Mouse (Mus musculus) cerebellum, adult 18-20 months (tissue): ENCODE results near the gene Tmem201.

Experiments
- DNase-seq, 2 experiments: peaks; one replicate each; pipeline ENCODE4 v3.0.0; 2021

The Tmem201 gene

GRCm38 (mm10) chr4:149714542-149714941 lies 23.3 kb downstream of the Tmem201 start:
- no peak for DNase-seq

GRCm38 (mm10) chr4:149711955-149712354 lies 25.9 kb downstream of the Tmem201 start:
- peak in 1 of 2 experiments; percentile 67 for DNase-seq

- no peak for DNase-seq
These were observed 26.4 kb downstream of the Tmem201 start for GRCm38 (mm10) chr4:149711485-149711884.

- peak in 1 of 2 experiments; percentile 32 for DNase-seq
These were observed 27.3 kb downstream of the Tmem201 start for GRCm38 (mm10) chr4:149710510-149710909.

GRCm38 (mm10) chr4:149705941-149706340 lies 31.9 kb downstream of the Tmem201 start:
- no peak for DNase-seq

- no peak for DNase-seq
These were observed 32.5 kb downstream of the Tmem201 start for GRCm38 (mm10) chr4:149705298-149705697.

- no peak for DNase-seq
These were observed 35.4 kb downstream of the Tmem201 start, which contains the start of gene Pik3cd for GRCm38 (mm10) chr4:149702210-149702979. Gene Pik3cd, minus strand, starts transcription at chr4:149702571.

- DNase-seq = no peak
These were observed 36.2 kb downstream of the Tmem201 start for GRCm38 (mm10) chr4:149701426-149702209.

- DNase-seq = no peak
These were observed 37.9 kb downstream of the Tmem201 start for GRCm38 (mm10) chr4:149699953-149700352.

GRCm38 (mm10) chr4:149698197-149698821 lies 39.5 kb downstream of the Tmem201 start:
- DNase-seq = peak; percentile 65 to 68

- DNase-seq = peak in 1 of 2 experiments; percentile 25
These were observed 40.2 kb downstream of the Tmem201 start for GRCm38 (mm10) chr4:149697506-149698196.

GRCm38 (mm10) chr4:149696189-149696971 lies 41.5 kb downstream of the Tmem201 start:
- DNase-seq = no peak

GRCm38 (mm10) chr4:149691368-149691767 lies 46.5 kb downstream of the Tmem201 start:
- no peak for DNase-seq

GRCm38 (mm10) chr4:149690828-149691280 lies 47.0 kb downstream of the Tmem201 start:
- no peak for DNase-seq

GRCm38 (mm10) chr4:149689822-149690700 lies 47.8 kb downstream of the Tmem201 start:
- no peak for DNase-seq

GRCm38 (mm10) chr4:149688861-149689260 lies 49.0 kb downstream of the Tmem201 start:
- DNase-seq = no peak

GRCm38 (mm10) chr4:149684841-149685623 lies 52.8 kb downstream of the Tmem201 start:
- DNase-seq = no peak

GRCm38 (mm10) chr4:149683875-149684274 lies 54.0 kb downstream of the Tmem201 start:
- DNase-seq = no peak

GRCm38 (mm10) chr4:149679056-149679770 lies 58.6 kb downstream of the Tmem201 start:
- no peak for DNase-seq
